Mouse (Mus musculus) cerebellum, adult 9-11 months (tissue): ENCODE results near the gene Cnot6l.
A peak's percentile ranks its signal among the peaks of the same experiment; 100 is the strongest.

Experiments used
- DNase-seq: peaks from one replicate; pipeline ENCODE4 v3.0.0; 2022

The Cnot6l gene

GRCm38 (mm10) chr5:96161263-96161577 lies 2.8 kb downstream of the Cnot6l start:
- no peak for DNase-seq

GRCm38 (mm10) chr5:96160467-96161262 lies 3.3 kb downstream of the Cnot6l start:
- peak; percentile 28 for DNase-seq

GRCm38 (mm10) chr5:96142351-96142750 lies 21.6 kb downstream of the Cnot6l start:
- no peak for DNase-seq

- no peak for DNase-seq
Measured at GRCm38 (mm10) chr5:96130683-96131082, 33.3 kb downstream of the Cnot6l start.

- no peak for DNase-seq
Measured at GRCm38 (mm10) chr5:96126856-96127255, 37.1 kb downstream of the Cnot6l start.

- DNase-seq: no peak
Measured at GRCm38 (mm10) chr5:96114943-96115342, 49.0 kb downstream of the Cnot6l start.

- DNase-seq: no peak
Measured at GRCm38 (mm10) chr5:96104644-96105043, 59.3 kb downstream of the Cnot6l start.

GRCm38 (mm10) chr5:96091468-96091867 lies 72.5 kb downstream of the Cnot6l start:
- DNase-seq: no peak

GRCm38 (mm10) chr5:96085324-96085723 lies 78.6 kb downstream of the Cnot6l start:
- DNase-seq: no peak

- no peak for DNase-seq
Measured at GRCm38 (mm10) chr5:96079026-96079425, 84.9 kb downstream of the Cnot6l start.

GRCm38 (mm10) chr5:96065591-96065990 lies 98.4 kb downstream of the Cnot6l start:
- no peak for DNase-seq

GRCm38 (mm10) chr5:96042492-96042891 lies 121.5 kb downstream of the Cnot6l start:
- no peak for DNase-seq

- no peak for DNase-seq
Measured at GRCm38 (mm10) chr5:96041507-96042104, 122.4 kb downstream of the Cnot6l start.

- DNase-seq: no peak
Measured at GRCm38 (mm10) chr5:96039188-96039840, 124.7 kb downstream of the Cnot6l start.

GRCm38 (mm10) chr5:96037684-96038121 lies 126.3 kb downstream of the Cnot6l start:
- DNase-seq: no peak

GRCm38 (mm10) chr5:96036125-96036672 lies 127.8 kb downstream of the Cnot6l start:
- no peak for DNase-seq

- DNase-seq: no peak
Measured at GRCm38 (mm10) chr5:96034101-96034500, 129.9 kb downstream of the Cnot6l start.

GRCm38 (mm10) chr5:96029821-96030220 lies 134.2 kb downstream of the Cnot6l start:
- DNase-seq: no peak
